Mouse (Mus musculus): Measurements from ENCODE around the gene Qsox1.

Qsox1 gene

GRCm38 (mm10) chr1:155812581-155813499 is at the start of gene Qsox1:
Gene Qsox1, minus strand, starts transcription at chr1:155812889.
- peak; percentile 83 for DNase-seq

GRCm38 (mm10) chr1:155854926-155855702 is 42.4 kb upstream of the Qsox1 start:
- no peak for DNase-seq

- no peak for DNase-seq
Measured at GRCm38 (mm10) chr1:155853009-155853408, 40.3 kb upstream of the Qsox1 start.

- no peak for DNase-seq
Measured at GRCm38 (mm10) chr1:155844235-155844634, 31.5 kb upstream of the Qsox1 start.

GRCm38 (mm10) chr1:155843538-155843937 is 30.8 kb upstream of the Qsox1 start:
- DNase-seq: no peak

GRCm38 (mm10) chr1:155835667-155836066 is 23.0 kb upstream of the Qsox1 start:
- DNase-seq: no peak

- no peak for DNase-seq
Measured at GRCm38 (mm10) chr1:155833610-155834009, 20.9 kb upstream of the Qsox1 start.

- DNase-seq: no peak
Measured at GRCm38 (mm10) chr1:155831958-155832357, 19.3 kb upstream of the Qsox1 start.

- no peak for DNase-seq
Measured at GRCm38 (mm10) chr1:155830861-155831260, 18.2 kb upstream of the Qsox1 start.

GRCm38 (mm10) chr1:155827703-155828295 is 15.1 kb upstream of the Qsox1 start:
- no peak for DNase-seq

- no peak for DNase-seq
Measured at GRCm38 (mm10) chr1:155826803-155827395, 14.2 kb upstream of the Qsox1 start.

GRCm38 (mm10) chr1:155825940-155826716 is 13.4 kb upstream of the Qsox1 start:
- DNase-seq: no peak

GRCm38 (mm10) chr1:155820646-155821045 is 8.0 kb upstream of the Qsox1 start:
- DNase-seq: no peak

GRCm38 (mm10) chr1:155816167-155816566 is 3.5 kb upstream of the Qsox1 start:
- DNase-seq: no peak

GRCm38 (mm10) chr1:155811995-155812580 is 601 bp downstream of the Qsox1 start:
- DNase-seq: no peak

- DNase-seq: no peak
Measured at GRCm38 (mm10) chr1:155810616-155811015, 2.1 kb downstream of the Qsox1 start.

GRCm38 (mm10) chr1:155809706-155810442 is 2.8 kb downstream of the Qsox1 start:
- no peak for DNase-seq

- DNase-seq: no peak
Measured at GRCm38 (mm10) chr1:155808261-155808660, 4.4 kb downstream of the Qsox1 start.

- DNase-seq: no peak
Measured at GRCm38 (mm10) chr1:155805607-155806006, 7.1 kb downstream of the Qsox1 start.

- no peak for DNase-seq
Measured at GRCm38 (mm10) chr1:155801014-155801991, 11.4 kb downstream of the Qsox1 start.

Measured in layer of hippocampus, adult 9-11 months (tissue).